ENCODE assay signal across 8 mouse cellular contexts in genomic region chr15:89178954-89179629, GRCm38 (mm10). TPM values are rescaled to one million over a fixed set of nuclear protein-coding genes. Genes with fewer than 3 reads are reported as not detected.
DNase-seq lines count a peak whose midpoint lies in the region; ATAC-seq and TF ChIP-seq lines count a peak whose summit lies in the region.

No protein-coding gene starts in this region.

- TF ChIP-seq EP300 in CH12.LX (IDR thresholded peaks at IDR 0.05; ENCODE audit: low read length), result no peak

- 2% methylated on average over 16 of the region's 16 CpGs for WGBS in embryonic facial prominence, embryonic 13.5 days
- 3% methylated on average over 16 of the region's 16 CpGs for WGBS in heart, embryonic 12.5 days
- WGBS in kidney, embryonic 15.5 days, result under 1% methylated on average over 16 of the region's 16 CpGs

- H3K4me1 ChIP-seq in CH12.LX (ENCODE audit: control insufficient read depth in 1 of 2, insufficient read depth in 2 of 2), result peaks cover 22 to 49% of the 10 kb centered on the region in 2 experiments
- peaks cover 80% of the 10 kb centered on the region for H3K4me1 ChIP-seq in embryonic facial prominence, embryonic 13.5 days
- H3K4me1 ChIP-seq in heart, embryonic 12.5 days (replicated peaks), result peaks cover 77% of the 10 kb centered on the region
- peaks cover 81% of the 10 kb centered on the region for H3K4me1 ChIP-seq in kidney, embryonic 15.5 days

- peak overlapping the region; percentile 92 for H3K4me2 ChIP-seq in CH12.LX (ENCODE audit: insufficient read depth, low read depth, poor library complexity, severe bottlenecking)
- H3K4me2 ChIP-seq in embryonic facial prominence, embryonic 13.5 days, result peak overlapping the region; percentile 93
- H3K4me2 ChIP-seq in heart, embryonic 12.5 days, result peak overlapping the region; percentile 85
- peak overlapping the region; percentile 85 for H3K4me2 ChIP-seq in kidney, embryonic 15.5 days

- no peak for ATAC-seq in embryonic facial prominence, embryonic 13.5 days (ENCODE audit: insufficient number of reproducible peaks, insufficient read depth, low FRiP score, low TSS enrichment, low read depth)
- peak; percentile 73 for ATAC-seq in heart, embryonic 12.5 days (ENCODE audit: insufficient number of reproducible peaks, low FRiP score)
- ATAC-seq in kidney, embryonic 15.5 days (replicated peaks; ENCODE audit: low FRiP score), result peak; percentile 68
- no peak for ATAC-seq in inflammation-experienced regulatory T-cells, adult 6 months

- H3K79me2 ChIP-seq in CH12.LX (replicated peaks; ENCODE audit: control insufficient read depth, extremely low read depth, insufficient read depth, poor library complexity, severe bottlenecking), result 0 out of 2 replicates have a peak, but pooled peaks cover 3% of the 10 kb centered on the region

- TF ChIP-seq RAD21 in CH12.LX (IDR thresholded peaks at IDR 0.05; ENCODE audit: low read depth, low read length), result no peak

- TF ChIP-seq POLR2A in CH12.LX (IDR thresholded peaks at IDR 0.05; ENCODE audit: low read depth, low read length), result peak; percentile 61

- in situ Hi-C loops in CH12.LX (cut with MboI; ENCODE audit: low pct_ligation_motif_present, low pct_unique_long_range_greater_than_20kb, low sequenced_read_pairs), result no loop called here

- peak overlapping the region; percentile 35 for H3K9ac ChIP-seq in CH12.LX (ENCODE audit: insufficient read depth, low read depth)
- H3K9ac ChIP-seq in embryonic facial prominence, embryonic 13.5 days, result peak overlapping the region; percentile 92
- H3K9ac ChIP-seq in heart, embryonic 12.5 days, result peak overlapping the region; percentile 88
- peak overlapping the region; percentile 90 for H3K9ac ChIP-seq in kidney, embryonic 15.5 days

- peaks cover 0 to 25% of the 10 kb centered on the region in 2 experiments for H3K36me3 ChIP-seq in CH12.LX (replicated peaks in 1 of 2; ENCODE audit: control insufficient read depth in 1 of 2, insufficient read depth in 1 of 2, low read length in 1 of 2)
- H3K36me3 ChIP-seq in embryonic facial prominence, embryonic 13.5 days, result no peaks in the 10 kb centered on the region
- no peaks in the 10 kb centered on the region for H3K36me3 ChIP-seq in heart, embryonic 12.5 days
- no peaks in the 10 kb centered on the region for H3K36me3 ChIP-seq in kidney, embryonic 15.5 days

- TF ChIP-seq CTCF in CH12.LX (conservative IDR thresholded peaks at IDR 0.05 in 1 of 2, IDR thresholded peaks at IDR 0.05 in 1 of 2; ENCODE audit: low read depth in 2 of 2, low read length in 2 of 2), result no peak

- dilution Hi-C loops in CH12.LX (cut with MboI; ENCODE audit: extremely low pct_ligation_motif_present, extremely low pct_unique_long_range_greater_than_20kb, low sequenced_read_pairs), result no loop called here

- H3K27ac ChIP-seq in CH12.LX (ENCODE audit: insufficient read depth, low read depth), result no peak overlapping the region; the same call in 1 of the 2 replicates
- H3K27ac ChIP-seq in embryonic facial prominence, embryonic 13.5 days, result peak overlapping the region; percentile 95
- H3K27ac ChIP-seq in heart, embryonic 12.5 days (ENCODE audit: poor library complexity, severe bottlenecking), result peak overlapping the region; percentile 92
- peak overlapping the region; percentile 96 for H3K27ac ChIP-seq in kidney, embryonic 15.5 days

- peak overlapping the region in 2 of 3 experiments; percentile 45 to 77 for H3K4me3 ChIP-seq in CH12.LX (replicated peaks in 1 of 3; ENCODE audit: low read depth in 2 of 3, low read length in 2 of 3, poor library complexity in 1 of 3)
- peak overlapping the region; percentile 83 for H3K4me3 ChIP-seq in embryonic facial prominence, embryonic 13.5 days
- H3K4me3 ChIP-seq in heart, embryonic 12.5 days, result peak overlapping the region; percentile 80
- peak overlapping the region; percentile 91 for H3K4me3 ChIP-seq in kidney, embryonic 15.5 days (replicated peaks)

- no peaks in the 10 kb centered on the region for H3K27me3 ChIP-seq in CH12.LX (replicated peaks)
- H3K27me3 ChIP-seq in embryonic facial prominence, embryonic 13.5 days, result no peaks in the 10 kb centered on the region
- H3K27me3 ChIP-seq in heart, embryonic 12.5 days (replicated peaks), result no peaks in the 10 kb centered on the region
- H3K27me3 ChIP-seq in kidney, embryonic 15.5 days, result no peaks in the 10 kb centered on the region

- DNase-seq in CH12.LX (ENCODE audit: extremely low read depth), result no peak
- DNase-seq in adrenal gland, adult 8-10 months, result peak; percentile 90
- DNase-seq in lung, postnatal 14 days, result peak; percentile 81
- DNase-seq in retina, postnatal 1 day, result peak; percentile 85

- peaks cover 8% of the 10 kb centered on the region for H3K9me3 ChIP-seq in CH12.LX (replicated peaks; ENCODE audit: low read length)
- no peaks in the 10 kb centered on the region for H3K9me3 ChIP-seq in embryonic facial prominence, embryonic 13.5 days
- H3K9me3 ChIP-seq in heart, embryonic 12.5 days (replicated peaks), result no peaks in the 10 kb centered on the region
- no peaks in the 10 kb centered on the region for H3K9me3 ChIP-seq in kidney, embryonic 15.5 days (replicated peaks)

TF ChIP-seq in CH12.LX, 34 proteins besides CTCF, POLR2A, EP300 and RAD21 (continues in another document):
- no peak for TF ChIP-seq TBP (conservative IDR thresholded peaks at IDR 0.05; ENCODE audit: low read depth, low read length)
- no peak for TF ChIP-seq HCFC1 (IDR thresholded peaks at IDR 0.05; ENCODE audit: low read depth, low read length)
- TF ChIP-seq UBTF (IDR thresholded peaks at IDR 0.05; ENCODE audit: low read depth, low read length), result no peak
- TF ChIP-seq CHD1 (IDR thresholded peaks at IDR 0.05; ENCODE audit: low read depth, low read length), result peak; percentile 67; the same call in 1 of the 2 replicates
- TF ChIP-seq JUN (IDR thresholded peaks at IDR 0.05; ENCODE audit: insufficient read depth, low read depth, low read length), result no peak
- TF ChIP-seq MEF2A (IDR thresholded peaks at IDR 0.05; ENCODE audit: borderline replicate concordance, low read depth, low read length), result 0 out of 2 replicates have a peak, but pooled peaks have one; percentile 9
- TF ChIP-seq TCF12 (IDR thresholded peaks at IDR 0.05; ENCODE audit: low read depth, low read length), result peak; percentile 60; the same call in 1 of the 2 replicates

RNA-seq across cellular contexts. Expression of gene Plxnb2, which starts 1.5 kb away (rescaled TPM):
- total RNA-seq in CH12.LX (2012; rRNA removed) (40.1 and 51.5 TPM in 2 replicates), CH12.LX (2014; rRNA removed) (2.7 and 2.9 TPM in 2 replicates)
- 4.3 and 4.5 TPM in 2 replicates for polyA plus RNA-seq in CH12.LX (2012; ENCODE audit: insufficient read length, low read depth)
- total RNA-seq in adrenal gland, adult 8-10 months (2022), result 100 to 1,000 TPM; 153 to 177 (median 157) TPM
- 130 and 157 TPM in 2 replicates for polyA plus RNA-seq in embryonic facial prominence, embryonic 13.5 days (2015; fragmentation: Nextera tagmentation; extraction: Ambion mirVana)
- polyA plus RNA-seq in heart, embryonic 12.5 days (2016; fragmentation: Nextera tagmentation; extraction: Ambion mirVana), result 124 and 130 TPM in 2 replicates
- 138 and 160 TPM in 2 replicates for polyA plus RNA-seq in kidney, embryonic 15.5 days (2015; fragmentation: Nextera tagmentation; extraction: Ambion mirVana)
- polyA plus RNA-seq in inflammation-experienced regulatory T-cells, adult 6 months (2017; shearing (Covaris generic)), result 1 to 10 TPM; 1.0 to 3.7 (median 1.7) TPM

RNA-seq across cellular contexts. Expression of gene Dennd6b, which starts 17.2 kb away (rescaled TPM):
- total RNA-seq in CH12.LX (2012; rRNA removed) (6.6 and 9.0 TPM in 2 replicates), CH12.LX (2014; rRNA removed) (4.1 and 4.5 TPM in 2 replicates)
- polyA plus RNA-seq in CH12.LX (2012; ENCODE audit: insufficient read length, low read depth), result 8.8 and 9.1 TPM in 2 replicates
- 10 to 100 TPM in 1 of 4 experiments, 1 to 10 TPM in 3; 6.9 to 13.2 (median 8.9) TPM for total RNA-seq in adrenal gland, adult 8-10 months (2022)
- 21.3 TPM in 2 replicates for polyA plus RNA-seq in embryonic facial prominence, embryonic 13.5 days (2015; fragmentation: Nextera tagmentation; extraction: Ambion mirVana)
- 19.9 and 20.2 TPM in 2 replicates for polyA plus RNA-seq in heart, embryonic 12.5 days (2016; fragmentation: Nextera tagmentation; extraction: Ambion mirVana)
- polyA plus RNA-seq in kidney, embryonic 15.5 days (2015; fragmentation: Nextera tagmentation; extraction: Ambion mirVana), result 17.0 and 19.2 TPM in 2 replicates
- polyA plus RNA-seq in inflammation-experienced regulatory T-cells, adult 6 months (2017; shearing (Covaris generic)), result 10 to 100 TPM in 2 of 3 experiments, 1 to 10 TPM in 1; 3.4 to 16.7 (median 13.6) TPM

RNA-seq across cellular contexts. Expression of gene Mapk11, which starts 29.7 kb away (rescaled TPM):
- 7.4 and 11.4 TPM in 2 replicates for total RNA-seq in CH12.LX (2012; rRNA removed)
- total RNA-seq in CH12.LX (2014; rRNA removed), result 3.5 and 3.9 TPM in 2 replicates
- 5.2 and 5.3 TPM in 2 replicates for polyA plus RNA-seq in CH12.LX (2012; ENCODE audit: insufficient read length, low read depth)
- total RNA-seq in adrenal gland, adult 8-10 months (2022), result 1 to 10 TPM; 4.6 to 7.7 (median 6.3) TPM
- 13.3 and 13.5 TPM in 2 replicates for polyA plus RNA-seq in embryonic facial prominence, embryonic 13.5 days (2015; fragmentation: Nextera tagmentation; extraction: Ambion mirVana)
- polyA plus RNA-seq in heart, embryonic 12.5 days (2016; fragmentation: Nextera tagmentation; extraction: Ambion mirVana), result 3.7 and 4.6 TPM in 2 replicates
- polyA plus RNA-seq in kidney, embryonic 15.5 days (2015; fragmentation: Nextera tagmentation; extraction: Ambion mirVana), result 15.4 and 16.5 TPM in 2 replicates
- 10 to 100 TPM in 2 of 3 experiments, 1 to 10 TPM in 1; 8.2 to 23.6 (median 21.4) TPM for polyA plus RNA-seq in inflammation-experienced regulatory T-cells, adult 6 months (2017; shearing (Covaris generic))

RNA-seq across cellular contexts. Expression of gene Ppp6r2, which starts 32.3 kb away (rescaled TPM):
- total RNA-seq in CH12.LX (2012; rRNA removed), result 10.0 and 14.7 TPM in 2 replicates
- total RNA-seq in CH12.LX (2014; rRNA removed), result 5.8 and 8.7 TPM in 2 replicates
- polyA plus RNA-seq in CH12.LX (2012; ENCODE audit: insufficient read length, low read depth), result 6.8 and 10.3 TPM in 2 replicates
- total RNA-seq in adrenal gland, adult 8-10 months (2022), result 10 to 100 TPM; 46.8 to 89.2 (median 66.8) TPM
- polyA plus RNA-seq in embryonic facial prominence, embryonic 13.5 days (2015; fragmentation: Nextera tagmentation; extraction: Ambion mirVana), result 40.0 and 41.7 TPM in 2 replicates
- polyA plus RNA-seq in heart, embryonic 12.5 days (2016; fragmentation: Nextera tagmentation; extraction: Ambion mirVana), result 21.0 and 25.9 TPM in 2 replicates
- polyA plus RNA-seq in kidney, embryonic 15.5 days (2015; fragmentation: Nextera tagmentation; extraction: Ambion mirVana), result 22.7 and 26.9 TPM in 2 replicates
- 10 to 100 TPM; 21.5 to 33.7 (median 30.1) TPM for polyA plus RNA-seq in inflammation-experienced regulatory T-cells, adult 6 months (2017; shearing (Covaris generic))

RNA-seq across cellular contexts. Expression of gene Mapk12, which starts 38.6 kb away (rescaled TPM):
- total RNA-seq in CH12.LX (2012; rRNA removed) (0.17 and 0.21 TPM in 2 replicates), CH12.LX (2014; rRNA removed) (not detected in 2 replicates)
- polyA plus RNA-seq in CH12.LX (2012; ENCODE audit: insufficient read length, low read depth), result 0.14 TPM in 1 of 2 replicates, not detected in the other
- 10 to 100 TPM; 10.5 to 22.7 (median 14.3) TPM for total RNA-seq in adrenal gland, adult 8-10 months (2022)
- 4.6 and 4.7 TPM in 2 replicates for polyA plus RNA-seq in embryonic facial prominence, embryonic 13.5 days (2015; fragmentation: Nextera tagmentation; extraction: Ambion mirVana)
- 19.9 and 20.1 TPM in 2 replicates for polyA plus RNA-seq in heart, embryonic 12.5 days (2016; fragmentation: Nextera tagmentation; extraction: Ambion mirVana)
- 14.8 and 16.7 TPM in 2 replicates for polyA plus RNA-seq in kidney, embryonic 15.5 days (2015; fragmentation: Nextera tagmentation; extraction: Ambion mirVana)
- 1 to 10 TPM in 2 of 3 experiments, under 1 TPM in 1; 0.50 to 3.6 (median 2.8) TPM for polyA plus RNA-seq in inflammation-experienced regulatory T-cells, adult 6 months (2017; shearing (Covaris generic))

Comparison
In these comparisons a context has a peak if more than half of its experiments do, and no peak if none do; other contexts are left out.
1. H3K9ac ChIP-seq: peak in every context shown above with its lines; median percentile 92 in embryonic facial prominence, embryonic 13.5 days; 90 in kidney, embryonic 15.5 days; 88 in heart, embryonic 12.5 days; 35 in CH12.LX.
2. ATAC-seq: peak in heart, embryonic 12.5 days (single experiment) and kidney, embryonic 15.5 days (single experiment); none in embryonic facial prominence, embryonic 13.5 days (single experiment) and inflammation-experienced regulatory T-cells, adult 6 months (single experiment).
3. RNA of gene Plxnb2, which starts 1.5 kb away (polyA plus RNA-seq): 138 to 160 TPM in kidney, embryonic 15.5 days, 130 to 157 TPM in embryonic facial prominence, embryonic 13.5 days and 124 to 130 TPM in heart, embryonic 12.5 days; 4.3 to 4.5 TPM in CH12.LX and 1.0 to 3.7 TPM in inflammation-experienced regulatory T-cells, adult 6 months; every median in the first group is over 10 times any median in the second.
4. Peak in every context shown above with its lines, with median percentiles within 50 percentile points of each other: H3K4me2 ChIP-seq and H3K4me3 ChIP-seq.